Mouse (Mus musculus): ENCODE results near the gene Defb36. TPM values are rescaled to one million over a fixed set of nuclear protein-coding genes. Genes with fewer than 3 reads are reported as not detected.

The Defb36 gene
- polyA plus RNA-seq, 1 experiment = not detected

GRCm38 (mm10) chr2:152616470-152616869, 12.3 kb downstream of the Defb36 start:
- H3K4me3 ChIP-seq = no peak overlapping the region
- TF ChIP-seq TCF3 (IDR thresholded peaks at IDR 0.05; ENCODE audit: insufficient read length, low read depth) = no peak
- no peak for TF ChIP-seq CEBPB (IDR thresholded peaks at IDR 0.05; ENCODE audit: insufficient read depth, poor library complexity, severe bottlenecking)
- H3K27me3 ChIP-seq (ENCODE audit: control insufficient read depth, insufficient read depth, insufficient read length) = no peaks in the 10 kb centered on the region
- H3ac ChIP-seq (ENCODE audit: control insufficient read depth, insufficient read length) = no peak overlapping the region
- H3K4me2 ChIP-seq (ENCODE audit: low read depth) = no peak overlapping the region
- H3K36me3 ChIP-seq (ENCODE audit: control insufficient read depth, insufficient read depth) = no peaks in the 10 kb centered on the region
- H3K79me2 ChIP-seq (ENCODE audit: control insufficient read depth, insufficient read depth) = no peaks in the 10 kb centered on the region

DNA sequence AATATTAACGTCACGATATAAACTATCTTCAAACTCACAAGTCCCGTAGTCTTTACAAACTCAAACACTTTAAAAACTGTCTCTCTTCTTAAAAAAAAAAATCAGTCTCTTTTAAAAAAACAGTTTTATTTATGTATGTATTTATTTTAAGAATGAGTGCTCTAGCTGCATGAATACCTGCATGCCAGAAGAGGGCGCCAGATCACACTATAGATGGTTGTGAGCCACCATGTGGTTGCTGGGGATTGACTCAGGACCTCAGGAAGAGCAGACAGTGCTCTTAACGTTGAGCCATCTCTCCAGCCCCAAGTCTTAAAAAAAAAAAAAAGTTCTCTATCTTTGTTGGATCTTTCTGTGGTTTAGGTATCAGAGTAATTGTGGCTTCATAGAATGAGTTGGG, 13.2 kb downstream of the Defb36 start:
- Histone ChIP-seq H3K4me2 (ENCODE audit: low read depth) (no peak overlapping the region), H3K27me3 (ENCODE audit: control insufficient read depth, insufficient read depth, insufficient read length) (no peaks in the 10 kb centered on the region), H3K4me3 (no peak overlapping the region), H3K36me3 (ENCODE audit: control insufficient read depth, insufficient read depth) (no peaks in the 10 kb centered on the region), H3K79me2 (ENCODE audit: control insufficient read depth, insufficient read depth) (no peaks in the 10 kb centered on the region), H3ac (ENCODE audit: control insufficient read depth, insufficient read length) (no peak overlapping the region)
- TF ChIP-seq POLR2AphosphoS2 (IDR thresholded peaks at IDR 0.05; ENCODE audit: insufficient read length, low read depth) (no peak), TCF3 (IDR thresholded peaks at IDR 0.05; ENCODE audit: insufficient read length, low read depth) (no peak), CEBPB (IDR thresholded peaks at IDR 0.05; ENCODE audit: insufficient read depth, poor library complexity, severe bottlenecking) (no peak), USF1 (IDR thresholded peaks at IDR 0.05; ENCODE audit: low read depth) (no peak), REST (IDR thresholded peaks at IDR 0.05; ENCODE audit: insufficient read depth, insufficient read length) (no peak), SRF (IDR thresholded peaks at IDR 0.05; ENCODE audit: control insufficient read depth, insufficient read length, low read depth) (no peak), MAX (IDR thresholded peaks at IDR 0.05; ENCODE audit: low read depth) (no peak), MYOG (IDR thresholded peaks at IDR 0.05; ENCODE audit: control insufficient read depth in 1 of 3, insufficient read depth in 1 of 3, insufficient read length in 2 of 3, low read depth in 2 of 3) (no peak), TCF12 (IDR thresholded peaks at IDR 0.05; ENCODE audit: insufficient read depth, poor library complexity, severe bottlenecking) (no peak), E2F4 (IDR thresholded peaks at IDR 0.05; ENCODE audit: insufficient read depth) (no peak), MYOD1 (IDR thresholded peaks at IDR 0.05; ENCODE audit: control insufficient read depth in 1 of 3, insufficient read length in 2 of 3, low read depth in 2 of 3) (no peak), POLR2A (IDR thresholded peaks at IDR 0.05; ENCODE audit: insufficient read length, low read depth) (no peak)

GRCm38 (mm10) chr2:152620367-152621134, 16.4 kb downstream of the Defb36 start:
- Histone ChIP-seq H3ac (ENCODE audit: control insufficient read depth, insufficient read length) (no peak overlapping the region), H3K4me3 (no peak overlapping the region), H3K79me2 (ENCODE audit: control insufficient read depth, insufficient read depth) (no peaks in the 10 kb centered on the region), H3K36me3 (ENCODE audit: control insufficient read depth, insufficient read depth) (no peaks in the 10 kb centered on the region), H3K27me3 (ENCODE audit: control insufficient read depth, insufficient read depth, insufficient read length) (no peaks in the 10 kb centered on the region), H3K4me2 (ENCODE audit: low read depth) (peak overlapping the region; percentile 64)
- TF ChIP-seq POLR2A (IDR thresholded peaks at IDR 0.05; ENCODE audit: insufficient read length, low read depth) = peak; percentile 12
- TF ChIP-seq POLR2AphosphoS2 (IDR thresholded peaks at IDR 0.05; ENCODE audit: insufficient read length, low read depth) = no peak
- no peak for TF ChIP-seq REST (IDR thresholded peaks at IDR 0.05; ENCODE audit: insufficient read depth, insufficient read length)
- TF ChIP-seq TCF3 (IDR thresholded peaks at IDR 0.05; ENCODE audit: insufficient read length, low read depth) = no peak
- no peak for TF ChIP-seq SRF (IDR thresholded peaks at IDR 0.05; ENCODE audit: control insufficient read depth, insufficient read length, low read depth)
- peak; percentile 5 for TF ChIP-seq TCF12 (IDR thresholded peaks at IDR 0.05; ENCODE audit: insufficient read depth, poor library complexity, severe bottlenecking)
- TF ChIP-seq CEBPB (IDR thresholded peaks at IDR 0.05; ENCODE audit: insufficient read depth, poor library complexity, severe bottlenecking) = no peak
- TF ChIP-seq MYOD1 (IDR thresholded peaks at IDR 0.05; ENCODE audit: control insufficient read depth in 1 of 3, insufficient read length in 2 of 3, low read depth in 2 of 3) = peak; percentile 25 to 89 (median 86)
- TF ChIP-seq MYOG (IDR thresholded peaks at IDR 0.05; ENCODE audit: control insufficient read depth in 1 of 3, insufficient read depth in 1 of 3, insufficient read length in 2 of 3, low read depth in 2 of 3) = peak in 1 of 3 experiments; percentile 64
- TF ChIP-seq E2F4 (IDR thresholded peaks at IDR 0.05; ENCODE audit: insufficient read depth) = no peak
- no peak for TF ChIP-seq USF1 (IDR thresholded peaks at IDR 0.05; ENCODE audit: low read depth)
- no peak for TF ChIP-seq MAX (IDR thresholded peaks at IDR 0.05; ENCODE audit: low read depth)

DNA sequence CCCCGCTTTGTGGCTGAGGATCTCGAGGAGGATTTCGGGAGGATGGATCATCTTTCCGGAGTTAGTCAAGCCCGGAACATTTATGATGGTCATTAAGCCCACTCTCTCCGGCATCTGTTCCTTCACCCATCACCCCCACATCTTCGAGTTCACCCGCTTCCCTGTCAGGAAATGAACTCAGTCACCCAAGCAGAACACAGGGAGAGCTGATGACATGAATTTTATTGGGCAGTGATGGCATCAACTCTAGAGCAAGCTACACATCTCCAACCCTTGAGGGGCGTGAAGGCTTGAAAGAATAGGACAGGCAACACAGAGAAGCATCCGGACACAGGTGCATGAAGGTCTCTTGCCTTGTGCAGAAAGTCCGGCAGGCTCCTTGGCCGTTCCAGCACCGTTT, 18.0 kb downstream of the Defb36 start:
- Histone ChIP-seq H3ac (ENCODE audit: control insufficient read depth, insufficient read length) (no peak overlapping the region), H3K4me2 (ENCODE audit: low read depth) (peak overlapping the region; percentile 64), H3K79me2 (ENCODE audit: control insufficient read depth, insufficient read depth) (peaks cover 6% of the 10 kb centered on the region), H3K36me3 (ENCODE audit: control insufficient read depth, insufficient read depth) (no peaks in the 10 kb centered on the region), H3K4me3 (no peak overlapping the region), H3K27me3 (ENCODE audit: control insufficient read depth, insufficient read depth, insufficient read length) (no peaks in the 10 kb centered on the region)
- TF ChIP-seq E2F4 (IDR thresholded peaks at IDR 0.05; ENCODE audit: insufficient read depth) = no peak
- peak in 1 of 3 experiments; percentile 1 for TF ChIP-seq MYOD1 (IDR thresholded peaks at IDR 0.05; ENCODE audit: control insufficient read depth in 1 of 3, insufficient read length in 2 of 3, low read depth in 2 of 3)

GRCm38 (mm10) chr2:152622953-152623352, 18.8 kb downstream of the Defb36 start, which contains the start of gene Defb25:
Gene Defb25, minus strand, starts transcription at chr2:152623053.
- Histone ChIP-seq H3K27me3 (ENCODE audit: control insufficient read depth, insufficient read depth, insufficient read length) (no peaks in the 10 kb centered on the region), H3ac (ENCODE audit: control insufficient read depth, insufficient read length) (no peak within 1 kb of the TSS), H3K79me2 (ENCODE audit: control insufficient read depth, insufficient read depth) (peaks cover 14% of the 10 kb centered on the region), H3K4me3 (no peak within 1 kb of the TSS), H3K4me2 (ENCODE audit: low read depth) (peak within 1 kb of the TSS; percentile 64), H3K36me3 (ENCODE audit: control insufficient read depth, insufficient read depth) (no peaks in the 10 kb centered on the region)
- TF ChIP-seq USF1 (IDR thresholded peaks at IDR 0.05; ENCODE audit: low read depth) (no peak), CEBPB (IDR thresholded peaks at IDR 0.05; ENCODE audit: insufficient read depth, poor library complexity, severe bottlenecking) (no peak), TCF12 (IDR thresholded peaks at IDR 0.05; ENCODE audit: insufficient read depth, poor library complexity, severe bottlenecking) (no peak), MAX (IDR thresholded peaks at IDR 0.05; ENCODE audit: low read depth) (no peak), MYOD1 (IDR thresholded peaks at IDR 0.05; ENCODE audit: control insufficient read depth in 1 of 3, insufficient read length in 2 of 3, low read depth in 2 of 3) (no peak), SRF (IDR thresholded peaks at IDR 0.05; ENCODE audit: control insufficient read depth, insufficient read length, low read depth) (no peak), TCF3 (IDR thresholded peaks at IDR 0.05; ENCODE audit: insufficient read length, low read depth) (no peak), MYOG (IDR thresholded peaks at IDR 0.05; ENCODE audit: control insufficient read depth in 1 of 3, insufficient read depth in 1 of 3, insufficient read length in 2 of 3, low read depth in 2 of 3) (no peak), POLR2AphosphoS2 (IDR thresholded peaks at IDR 0.05; ENCODE audit: insufficient read length, low read depth) (no peak), REST (IDR thresholded peaks at IDR 0.05; ENCODE audit: insufficient read depth, insufficient read length) (no peak), POLR2A (IDR thresholded peaks at IDR 0.05; ENCODE audit: insufficient read length, low read depth) (no peak), E2F4 (IDR thresholded peaks at IDR 0.05; ENCODE audit: insufficient read depth) (no peak)

Measured in myocyte (in vitro differentiated cells).